Mouse (Mus musculus): ENCODE measurements around the gene 9130230L23Rik. TPM values are rescaled to one million over a fixed set of nuclear protein-coding genes. Genes with fewer than 3 reads are reported as not detected.

Gene 9130230L23Rik
- total RNA-seq (2021): not detected

- DNase-seq (ENCODE audit: low spot score): no peak
- intact Hi-C loops (cut with DNase I): no loop called here
These were observed at the start of gene 9130230L23Rik for GRCm38 (mm10) chr5:66004134-66004925. Gene 9130230L23Rik (minus strand): TSS chr5:66004285.

DNA sequence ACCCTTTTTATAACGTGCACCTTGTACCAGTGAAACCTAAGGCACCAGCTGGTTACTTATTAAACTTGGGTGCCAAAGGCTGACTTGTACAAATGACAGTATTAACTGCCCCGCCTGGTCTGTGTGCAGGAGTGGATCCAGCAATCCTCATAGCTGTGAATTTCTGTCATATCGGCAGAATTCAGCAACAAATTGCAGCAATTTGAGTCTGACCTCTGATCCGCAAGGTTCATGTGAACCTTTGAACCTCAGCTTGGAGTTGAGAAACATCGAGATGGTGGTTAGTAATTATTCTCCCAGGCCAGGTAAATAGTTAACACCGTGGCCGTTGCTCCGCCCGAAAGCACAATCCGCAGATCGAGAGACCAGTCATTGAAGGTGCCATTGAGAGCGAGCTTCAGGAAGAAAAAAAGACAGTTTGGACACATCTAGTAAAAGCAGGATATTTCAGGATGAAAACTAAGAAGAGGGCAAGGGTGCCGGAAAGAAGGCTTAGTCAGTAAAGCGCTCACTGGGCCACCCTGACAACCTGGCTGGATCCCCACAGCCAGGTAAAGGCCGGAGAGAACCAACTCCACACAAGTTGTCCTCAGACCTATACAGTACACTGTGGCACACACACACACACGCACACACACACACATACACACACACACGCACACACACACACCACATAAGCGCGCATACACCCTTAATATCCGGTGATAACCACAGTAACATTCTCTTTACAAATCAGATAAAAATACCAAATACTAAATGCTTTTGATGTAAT, 48.9 kb upstream of the 9130230L23Rik start:
- no peak for DNase-seq (ENCODE audit: low spot score)
- intact Hi-C loops (cut with DNase I): no loop called here

- DNase-seq (ENCODE audit: low spot score): no peak
- intact Hi-C loops (cut with DNase I): no loop called here
These were observed 46.8 kb upstream of the 9130230L23Rik start for GRCm38 (mm10) chr5:66050841-66051240.

DNA sequence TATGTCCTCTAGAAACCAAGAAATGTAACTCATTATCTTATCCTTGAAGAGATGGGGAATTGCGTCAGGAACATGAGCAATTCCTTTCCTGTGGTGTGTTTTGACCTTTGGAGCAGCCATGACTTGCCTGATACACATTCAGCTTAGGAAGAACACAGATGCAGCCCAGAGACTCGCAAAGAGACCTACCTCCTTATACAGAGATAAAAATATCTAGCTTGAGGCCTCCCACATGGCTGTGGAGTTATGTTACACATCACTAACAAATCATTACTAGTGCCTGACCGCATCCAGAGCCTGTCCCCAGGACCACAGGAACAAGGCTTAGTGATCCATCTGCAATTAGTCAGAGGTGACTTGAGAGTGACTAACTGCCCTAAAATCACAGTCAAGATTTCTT, 42.3 kb upstream of the 9130230L23Rik start:
- intact Hi-C loops (cut with DNase I): no loop called here
- DNase-seq (ENCODE audit: low spot score): no peak

DNA sequence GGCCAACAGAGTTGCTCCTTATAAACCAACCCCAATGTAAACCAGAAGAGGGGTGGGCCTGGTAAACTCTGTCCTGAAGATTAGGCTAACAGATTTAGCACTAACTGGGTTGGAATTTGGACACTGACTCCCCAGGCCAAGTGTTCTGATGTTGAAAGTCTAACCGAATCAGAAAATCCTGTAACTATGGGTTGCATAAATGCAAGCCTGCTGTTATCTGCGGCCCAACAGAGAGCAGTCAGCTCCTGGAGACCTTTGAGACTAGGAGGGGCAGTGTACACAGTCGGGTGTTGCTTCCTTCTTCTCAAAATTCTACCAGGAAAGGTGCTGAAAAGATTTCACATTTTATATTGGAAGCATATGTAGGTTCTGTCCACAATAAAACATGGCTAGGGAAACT, 39.8 kb upstream of the 9130230L23Rik start:
- DNase-seq (ENCODE audit: low spot score): no peak
- intact Hi-C loops (cut with DNase I): no loop called here

DNA sequence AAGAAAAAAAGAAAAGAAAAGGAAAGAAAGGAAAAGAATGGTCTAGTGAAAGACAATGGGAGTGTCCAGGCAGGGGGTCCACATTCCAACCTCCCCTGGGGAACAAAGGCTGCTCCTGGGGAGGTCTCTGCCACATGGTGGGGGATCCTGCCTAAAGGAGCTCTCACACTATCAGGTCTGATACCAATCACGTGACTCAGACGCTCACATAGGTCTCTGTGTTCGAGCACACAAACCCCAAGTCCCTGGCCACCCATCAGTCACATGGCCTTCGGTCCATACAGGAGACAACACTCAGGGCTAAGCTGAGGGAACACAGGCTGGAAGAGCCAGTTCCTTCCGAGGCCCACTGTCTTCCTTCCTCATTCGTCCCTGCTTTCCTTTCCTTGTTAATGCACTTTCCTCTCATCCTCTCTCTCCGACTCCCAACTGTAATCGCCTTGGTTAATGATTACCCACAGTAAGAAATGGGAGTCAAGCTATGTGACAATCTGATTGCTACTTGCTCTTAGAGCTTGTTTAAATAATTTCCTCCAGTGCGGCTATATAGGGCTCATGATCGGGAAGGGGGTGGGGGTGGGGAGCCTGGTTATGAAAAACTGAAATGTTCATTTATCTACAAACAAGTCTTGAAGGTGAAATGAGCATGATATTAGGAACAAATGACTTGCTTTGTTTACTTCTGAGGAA, 38.7 kb upstream of the 9130230L23Rik start:
- intact Hi-C loops (cut with DNase I): no loop called here
- DNase-seq (ENCODE audit: low spot score): no peak

- DNase-seq (ENCODE audit: low spot score): no peak
- intact Hi-C loops (cut with DNase I): no loop called here
These were observed 36.7 kb upstream of the 9130230L23Rik start for GRCm38 (mm10) chr5:66040744-66041279.

- DNase-seq (ENCODE audit: low spot score): no peak
- intact Hi-C loops (cut with DNase I): no loop called here
These were observed 35.7 kb upstream of the 9130230L23Rik start for GRCm38 (mm10) chr5:66039813-66040212.

- intact Hi-C loops (cut with DNase I): no loop called here
- no peak for DNase-seq (ENCODE audit: low spot score)
These were observed 33.0 kb upstream of the 9130230L23Rik start for GRCm38 (mm10) chr5:66037066-66037465.

DNA sequence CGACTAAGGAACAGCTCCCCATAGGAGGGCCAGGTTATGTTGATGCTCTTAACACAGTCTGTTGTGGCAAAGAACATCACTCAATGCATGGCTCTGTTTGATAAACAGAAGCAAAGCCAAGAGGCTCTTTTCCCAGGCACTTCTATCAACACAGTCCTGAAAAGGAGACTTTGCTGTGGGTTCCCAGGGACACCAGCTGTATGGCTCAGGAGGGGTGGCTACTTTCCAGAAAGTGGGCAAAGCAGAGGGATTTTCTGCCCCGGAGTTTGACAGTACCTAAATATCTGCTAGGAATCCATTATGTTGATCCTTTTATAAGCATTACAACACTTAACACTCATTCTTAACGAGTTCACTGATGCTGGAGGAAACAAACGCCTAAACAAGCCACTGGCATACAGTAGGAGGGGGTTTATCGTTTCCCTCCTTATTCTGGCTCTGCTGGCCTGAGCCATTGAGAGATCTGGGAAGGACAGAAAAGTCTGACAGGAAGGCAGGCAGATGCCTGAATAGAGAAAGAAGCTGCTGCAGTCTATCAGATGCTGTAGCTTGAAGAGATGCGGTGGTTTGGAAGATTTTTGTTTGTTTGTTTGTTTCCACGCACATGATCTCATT, 32.5 kb upstream of the 9130230L23Rik start:
- no peak for DNase-seq (ENCODE audit: low spot score)
- intact Hi-C loops (cut with DNase I): no loop called here

- DNase-seq (ENCODE audit: low spot score): no peak
- intact Hi-C loops (cut with DNase I): no loop called here
These were observed 30.5 kb upstream of the 9130230L23Rik start for GRCm38 (mm10) chr5:66034375-66035195.

GRCm38 (mm10) chr5:66032826-66033225, 28.7 kb upstream of the 9130230L23Rik start:
- intact Hi-C loops (cut with DNase I): no loop called here
- DNase-seq (ENCODE audit: low spot score): no peak

- no peak for DNase-seq (ENCODE audit: low spot score)
- intact Hi-C loops (cut with DNase I): no loop called here
These were observed 27.6 kb upstream of the 9130230L23Rik start for GRCm38 (mm10) chr5:66031699-66032098.

DNA sequence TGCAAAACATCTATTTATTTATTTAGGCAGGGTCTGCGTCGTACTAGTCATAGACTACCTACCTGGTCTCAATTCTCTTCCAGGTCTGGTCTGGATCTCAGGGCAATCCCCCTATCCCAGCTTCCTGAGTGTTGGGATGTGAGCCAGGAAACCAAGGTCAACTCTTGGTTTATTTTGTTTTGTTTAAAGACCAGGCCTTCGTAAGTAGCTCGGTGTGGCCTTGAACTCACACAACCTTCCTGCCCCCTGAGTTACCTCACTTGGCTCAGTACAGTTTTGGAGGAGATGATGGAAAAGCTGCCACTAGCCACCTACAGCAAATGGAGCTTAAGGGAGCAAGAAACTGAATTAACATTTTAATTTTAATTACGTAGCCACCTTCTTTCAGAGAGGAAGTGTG, 24.1 kb upstream of the 9130230L23Rik start:
- intact Hi-C loops (cut with DNase I): no loop called here
- no peak for DNase-seq (ENCODE audit: low spot score)

GRCm38 (mm10) chr5:66027206-66027605, 23.1 kb upstream of the 9130230L23Rik start:
- no peak for DNase-seq (ENCODE audit: low spot score)
- intact Hi-C loops (cut with DNase I): no loop called here

DNA sequence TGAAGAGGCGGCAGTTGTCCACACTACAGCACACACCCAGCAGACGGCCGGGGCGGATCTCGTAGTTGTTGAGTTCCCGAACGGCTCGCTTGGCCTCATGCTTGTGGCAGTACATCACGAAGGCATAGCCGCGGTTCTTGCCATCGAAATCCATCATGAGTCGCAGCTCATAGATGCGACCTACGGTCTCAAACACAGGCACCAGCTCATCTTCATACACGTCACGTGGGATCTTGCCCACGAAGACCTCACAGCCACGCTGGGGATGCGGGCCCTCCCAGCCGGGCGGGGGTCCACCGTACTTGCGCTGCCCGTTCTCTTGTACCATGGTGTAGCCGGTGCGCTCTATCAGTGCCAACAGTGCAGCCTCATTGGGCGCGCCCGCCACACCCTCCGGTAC, 22.7 kb upstream of the 9130230L23Rik start:
- intact Hi-C loops (cut with DNase I): no loop called here
- no peak for DNase-seq (ENCODE audit: low spot score)

- DNase-seq (ENCODE audit: low spot score): no peak
- intact Hi-C loops (cut with DNase I): no loop called here
These were observed 11.4 kb upstream of the 9130230L23Rik start for GRCm38 (mm10) chr5:66015449-66015961.

DNA sequence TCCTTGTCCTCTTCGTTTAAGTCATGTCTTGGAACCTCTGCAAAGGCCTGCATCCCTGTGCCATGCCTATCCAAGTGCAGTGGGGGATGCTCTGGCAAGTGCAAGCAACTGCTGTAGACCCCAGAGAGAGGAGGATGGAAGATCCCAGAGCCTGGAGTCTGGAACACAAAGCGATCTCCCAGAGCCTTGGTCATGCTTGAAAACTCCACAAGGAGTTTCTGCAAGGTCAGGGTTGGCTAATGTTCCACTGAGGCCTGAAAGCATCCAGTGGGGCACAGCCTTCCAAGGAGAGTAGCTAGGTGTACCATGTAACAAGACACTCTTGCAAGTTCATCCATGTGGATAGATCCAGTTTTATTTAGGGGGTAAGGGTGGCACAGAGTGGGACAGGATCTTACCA, 10.4 kb upstream of the 9130230L23Rik start:
- intact Hi-C loops (cut with DNase I): no loop called here

DNA sequence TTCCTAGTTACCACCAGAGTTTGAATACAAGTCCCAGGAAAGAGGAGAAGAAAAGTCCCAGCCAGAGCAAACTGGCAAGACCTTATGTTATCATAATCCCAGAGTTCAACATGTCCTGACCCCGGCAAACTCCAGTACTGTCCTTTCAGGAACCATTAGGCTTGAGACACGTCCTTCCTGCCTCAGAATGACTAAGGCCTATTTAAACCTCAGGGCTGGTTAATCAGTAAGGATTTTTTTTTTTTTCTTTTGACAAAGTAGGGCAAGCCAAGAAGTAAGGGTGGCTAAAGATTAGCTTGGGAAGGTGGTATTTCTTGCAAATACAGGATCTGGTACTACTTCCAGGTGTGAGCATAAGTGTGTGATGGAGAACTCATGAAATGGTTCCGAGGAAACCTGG, 9.9 kb upstream of the 9130230L23Rik start:
- intact Hi-C loops (cut with DNase I): no loop called here

More for the DNA sequence above, 10.4 kb upstream of the 9130230L23Rik start:
- no peak for DNase-seq (ENCODE audit: low spot score)

More for the DNA sequence above, 9.9 kb upstream of the 9130230L23Rik start:
- DNase-seq (ENCODE audit: low spot score): no peak

All from heart, postnatal 25 days (tissue).